Mouse (Mus musculus) forebrain, embryonic 14.5 days (tissue): ENCODE data around the gene Sgta. TPM values are rescaled to one million over a fixed set of nuclear protein-coding genes. Genes with fewer than 3 reads are reported as not detected.

Experiments
- ATAC-seq: fragments of 200-750 bp; cut with Nextera tagmentation; 2 replicates; pipeline ENCODE4 v1.8.0; 2017; ENCODE audit warnings: mild to moderate bottlenecking, moderate library complexity
- DNase-seq: peaks from one replicate; pipeline ENCODE4 v3.0.0-alpha.2; 2015; ENCODE audit warnings: low spot score
- H3K27ac ChIP-seq: fragments of 300-500 bp; sonication (generic); 2 replicates; pipeline ENCODE4 v1.5.1; 2014; ENCODE audit warnings: low read depth, mild to moderate bottlenecking, control low read depth, low read length, moderate library complexity
- H3K27me3 ChIP-seq: fragments of 300-500 bp; sonication (generic); replicated peaks from 2 replicates; pipeline ENCODE4 v1.6.1; 2014; ENCODE audit warnings: low read length, control low read depth, mixed read lengths; ENCODE audit not compliant: control insufficient read depth, insufficient read depth
- H3K36me3 ChIP-seq: fragments of 300-500 bp; sonication (generic); 2 replicates; pipeline ENCODE4 v1.6.1; 2014; ENCODE audit warnings: low read length, control low read depth; ENCODE audit not compliant: control insufficient read depth, insufficient read depth
- H3K4me1 ChIP-seq: fragments of 300-500 bp; sonication (generic); 2 replicates; pipeline ENCODE4 v1.6.1; 2014; ENCODE audit warnings: antibody characterized with exemption, low read length, control low read depth; ENCODE audit not compliant: control insufficient read depth, insufficient read depth
- H3K4me2 ChIP-seq: fragments of 300-500 bp; sonication (generic); 2 replicates; pipeline ENCODE4 v1.6.1; 2014; ENCODE audit warnings: mild to moderate bottlenecking, control low read depth, low read length
- H3K4me3 ChIP-seq: fragments of 300-500 bp; sonication (generic); 2 replicates; pipeline ENCODE4 v1.5.1; 2014; ENCODE audit warnings: low read depth, low read length, control low read depth
- H3K9ac ChIP-seq: fragments of 300-500 bp; sonication (generic); 2 replicates; pipeline ENCODE4 v1.6.1; 2014; ENCODE audit warnings: mild to moderate bottlenecking, low read length, control low read depth, moderate library complexity
- H3K9me3 ChIP-seq: fragments of 300-500 bp; sonication (generic); replicated peaks from 2 replicates; pipeline ENCODE4 v1.6.1; 2016; ENCODE audit warnings: low read length, control low read depth, mixed read lengths; ENCODE audit not compliant: control insufficient read depth
- WGBS: fragments of 180-500 bp; shearing (Covaris S2); extraction: QIAGEN DNeasy Blood & Tissue Kit; methylation state at CpG from one replicate; pipeline ENCODE4 v1.1.7; 2014; 5-methylcytosine and 5-hydroxymethylcytosine counted together
- polyA plus RNA-seq: library from polyadenylated mRNA; unstranded; fragments of >200 nt; fragmentation: Nextera tagmentation; extraction: Ambion mirVana; gene quantifications from 2 replicates; pipeline ENCODE4 v1.2.1, GENCODE M21; 2014

The Sgta gene
- polyA plus RNA-seq, 1 experiment from 2014 or later = 304 TPM

- Histone ChIP-seq H3K9ac (0 out of 2 replicates have a peak overlapping the region, but pooled peaks have one; percentile 7), H3K4me2 (no peak overlapping the region), H3K4me3 (no peak overlapping the region), H3K27me3 (no peaks in the 10 kb centered on the region), H3K9me3 (no peaks in the 10 kb centered on the region), H3K27ac (no peak overlapping the region), H3K4me1 (peaks cover 6% of the 10 kb centered on the region), H3K36me3 (no peaks in the 10 kb centered on the region)
- no peak for DNase-seq
- 49% methylated on average over 28 of the region's 28 CpGs for WGBS
- no peak; the same call in 1 of the 2 replicates for ATAC-seq
Observed at GRCm38 (mm10) chr10:81000197-81001062, 59.6 kb downstream of the Sgta start.

GRCm38 (mm10) chr10:80999362-81000196 is 60.4 kb downstream of the Sgta start:
- Histone ChIP-seq H3K27me3 (no peaks in the 10 kb centered on the region), H3K36me3 (no peaks in the 10 kb centered on the region), H3K9ac (no peak overlapping the region), H3K27ac (no peak overlapping the region), H3K4me3 (no peak overlapping the region), H3K4me2 (peak overlapping the region; percentile 35), H3K9me3 (no peaks in the 10 kb centered on the region), H3K4me1 (peaks cover 6% of the 10 kb centered on the region)
- DNase-seq = peak; percentile 88
- WGBS = 36% methylated on average over 37 of the region's 37 CpGs
- peak; percentile 82 for ATAC-seq

- WGBS = 18% methylated on average over 12 of the region's 12 CpGs
- peaks cover 6% of the 10 kb centered on the region for H3K4me1 ChIP-seq
- H3K27me3 ChIP-seq = no peaks in the 10 kb centered on the region
- no peak overlapping the region for H3K4me3 ChIP-seq
- H3K27ac ChIP-seq = no peak overlapping the region
- no peak overlapping the region for H3K4me2 ChIP-seq
- no peak overlapping the region for H3K9ac ChIP-seq
- H3K9me3 ChIP-seq = no peaks in the 10 kb centered on the region
- no peaks in the 10 kb centered on the region for H3K36me3 ChIP-seq
- ATAC-seq = no peak
- DNase-seq = peak; percentile 57
Observed at GRCm38 (mm10) chr10:80998778-80999177, 61.2 kb downstream of the Sgta start.

- no peak overlapping the region for H3K9ac ChIP-seq
- DNase-seq = no peak
- no peak for ATAC-seq
Observed at GRCm38 (mm10) chr10:80998021-80998420, 62.0 kb downstream of the Sgta start.

GRCm38 (mm10) chr10:80997332-80997731 is 62.6 kb downstream of the Sgta start:
- H3K9me3 ChIP-seq = no peaks in the 10 kb centered on the region
- no peaks in the 10 kb centered on the region for H3K27me3 ChIP-seq
- DNase-seq (no peak), ATAC-seq (no peak)
- no peak overlapping the region for H3K4me3 ChIP-seq
- 90% methylated on average over 8 of the region's 8 CpGs for WGBS
- peaks cover 6% of the 10 kb centered on the region for H3K4me1 ChIP-seq
- H3K4me2 ChIP-seq = no peak overlapping the region
- H3K27ac ChIP-seq = no peak overlapping the region
- H3K36me3 ChIP-seq = no peaks in the 10 kb centered on the region
- H3K9ac ChIP-seq = no peak overlapping the region

More at GRCm38 (mm10) chr10:80998021-80998420, 62.0 kb downstream of the Sgta start:
- Histone ChIP-seq H3K4me1 (peaks cover 6% of the 10 kb centered on the region), H3K27me3 (no peaks in the 10 kb centered on the region), H3K9me3 (no peaks in the 10 kb centered on the region), H3K36me3 (no peaks in the 10 kb centered on the region), H3K4me2 (no peak overlapping the region), H3K27ac (no peak overlapping the region), H3K4me3 (no peak overlapping the region)
- 31% methylated on average over 14 of the region's 14 CpGs for WGBS

- WGBS = 96% methylated on average over 8 of the region's 8 CpGs
- no peaks in the 10 kb centered on the region for H3K27me3 ChIP-seq
- H3K4me2 ChIP-seq = no peak overlapping the region
- peaks cover 6% of the 10 kb centered on the region for H3K4me1 ChIP-seq
- H3K36me3 ChIP-seq = no peaks in the 10 kb centered on the region
- DNase-seq (no peak), ATAC-seq (no peak)
- no peak overlapping the region for H3K9ac ChIP-seq
- H3K9me3 ChIP-seq = no peaks in the 10 kb centered on the region
- H3K27ac ChIP-seq = no peak overlapping the region
- no peak overlapping the region for H3K4me3 ChIP-seq
Observed at GRCm38 (mm10) chr10:80996501-80996900, 63.5 kb downstream of the Sgta start.

GRCm38 (mm10) chr10:80995091-80995632 is 64.8 kb downstream of the Sgta start:
- no peak overlapping the region for H3K4me3 ChIP-seq
- H3K4me2 ChIP-seq = peak overlapping the region; percentile 31
- H3K27ac ChIP-seq = no peak overlapping the region
- peaks cover 3% of the 10 kb centered on the region for H3K4me1 ChIP-seq
- WGBS = 11% methylated on average over 21 of the region's 21 CpGs
- peak; percentile 86 for DNase-seq
- peak overlapping the region; percentile 37; the same call in 1 of the 2 replicates for H3K9ac ChIP-seq
- ATAC-seq = peak; percentile 42
- H3K36me3 ChIP-seq = no peaks in the 10 kb centered on the region
- no peaks in the 10 kb centered on the region for H3K27me3 ChIP-seq
- H3K9me3 ChIP-seq = no peaks in the 10 kb centered on the region

- H3K4me1 ChIP-seq = peaks cover 2% of the 10 kb centered on the region
- ATAC-seq = no peak
- H3K27me3 ChIP-seq = no peaks in the 10 kb centered on the region
- WGBS = 62% methylated on average over 4 of the region's 4 CpGs
- no peaks in the 10 kb centered on the region for H3K9me3 ChIP-seq
- DNase-seq = no peak
- peak overlapping the region; percentile 37; the same call in 1 of the 2 replicates for H3K9ac ChIP-seq
- H3K4me2 ChIP-seq = peak overlapping the region; percentile 31; the same call in 1 of the 2 replicates
- H3K36me3 ChIP-seq = no peaks in the 10 kb centered on the region
- H3K4me3 ChIP-seq = no peak overlapping the region
- no peak overlapping the region for H3K27ac ChIP-seq
Observed at GRCm38 (mm10) chr10:80994621-80995020, 65.4 kb downstream of the Sgta start.
